Mouse (Mus musculus): Measurements from ENCODE around the gene Gm43552. TPM values are rescaled to one million over a fixed set of nuclear protein-coding genes. Genes with fewer than 3 reads are reported as not detected.
A peak's percentile ranks its signal among the peaks of the same experiment; 100 is the strongest.
"Not testable (repeated sequence)": the region's sequence is repeated elsewhere in the genome, so short reads cannot be mapped to it uniquely, and the experiment has no call there.

The Gm43552 gene
- polyA plus RNA-seq, 2 experiments from 2014 or later: not detected

- ATAC-seq: no peak
These were observed 2.8 kb downstream of the Gm43552 start for GRCm38 (mm10) chr5:65489830-65490229.

GRCm38 (mm10) chr5:65488725-65489124 is 3.9 kb downstream of the Gm43552 start:
- no peak for ATAC-seq

- ATAC-seq: no peak
These were observed 5.3 kb downstream of the Gm43552 start for GRCm38 (mm10) chr5:65487381-65487780.

GRCm38 (mm10) chr5:65486514-65486913 is 6.1 kb downstream of the Gm43552 start:
- no peak for ATAC-seq

- ATAC-seq: no peak
These were observed 9.6 kb downstream of the Gm43552 start for GRCm38 (mm10) chr5:65482996-65483395.

GRCm38 (mm10) chr5:65480511-65480910 is 12.1 kb downstream of the Gm43552 start:
- no peak for ATAC-seq

GRCm38 (mm10) chr5:65479681-65480445 is 12.8 kb downstream of the Gm43552 start:
- no peak for ATAC-seq

- ATAC-seq: peak; percentile 43
These were observed 14.4 kb downstream of the Gm43552 start for GRCm38 (mm10) chr5:65478224-65478623.

GRCm38 (mm10) chr5:65476739-65477138 is 15.9 kb downstream of the Gm43552 start:
- ATAC-seq: not testable (repeated sequence)

- ATAC-seq: no peak
These were observed 16.8 kb downstream of the Gm43552 start for GRCm38 (mm10) chr5:65475806-65476205.

- ATAC-seq: no peak
These were observed 22.9 kb downstream of the Gm43552 start for GRCm38 (mm10) chr5:65469766-65470165.

- no peak for ATAC-seq
These were observed 25.7 kb downstream of the Gm43552 start for GRCm38 (mm10) chr5:65466911-65467310.

- no peak for ATAC-seq
These were observed 32.3 kb downstream of the Gm43552 start for GRCm38 (mm10) chr5:65460361-65460760.

- ATAC-seq: no peak
These were observed 33.2 kb downstream of the Gm43552 start for GRCm38 (mm10) chr5:65459454-65459853.

- ATAC-seq: no peak
These were observed 34.8 kb downstream of the Gm43552 start for GRCm38 (mm10) chr5:65457846-65458245.

- ATAC-seq: no peak
These were observed 35.4 kb downstream of the Gm43552 start for GRCm38 (mm10) chr5:65457086-65457827.

- ATAC-seq: no peak
These were observed 37.9 kb downstream of the Gm43552 start for GRCm38 (mm10) chr5:65454771-65455170.

GRCm38 (mm10) chr5:65448941-65449340 is 43.7 kb downstream of the Gm43552 start:
- no peak for ATAC-seq

GRCm38 (mm10) chr5:65447826-65448225 is 44.8 kb downstream of the Gm43552 start:
- ATAC-seq: no peak

GRCm38 (mm10) chr5:65446756-65447155 is 45.9 kb downstream of the Gm43552 start:
- ATAC-seq: no peak

GRCm38 (mm10) chr5:65444981-65445380 is 47.7 kb downstream of the Gm43552 start:
- no peak for ATAC-seq

GRCm38 (mm10) chr5:65438041-65438440 is 54.6 kb downstream of the Gm43552 start:
- ATAC-seq: no peak

- peak; percentile 97 for ATAC-seq
These were observed 56.6 kb downstream of the Gm43552 start, which contains the start of gene Ugdh for GRCm38 (mm10) chr5:65435806-65436561. TSS of gene Ugdh (minus strand) at chr5:65435949.

All from CD4-positive, CD25-positive, alpha-beta regulatory T cell, adult 4 months (primary cell).